8 mouse cellular contexts compared by ENCODE assay signal in the genomic region with DNA sequence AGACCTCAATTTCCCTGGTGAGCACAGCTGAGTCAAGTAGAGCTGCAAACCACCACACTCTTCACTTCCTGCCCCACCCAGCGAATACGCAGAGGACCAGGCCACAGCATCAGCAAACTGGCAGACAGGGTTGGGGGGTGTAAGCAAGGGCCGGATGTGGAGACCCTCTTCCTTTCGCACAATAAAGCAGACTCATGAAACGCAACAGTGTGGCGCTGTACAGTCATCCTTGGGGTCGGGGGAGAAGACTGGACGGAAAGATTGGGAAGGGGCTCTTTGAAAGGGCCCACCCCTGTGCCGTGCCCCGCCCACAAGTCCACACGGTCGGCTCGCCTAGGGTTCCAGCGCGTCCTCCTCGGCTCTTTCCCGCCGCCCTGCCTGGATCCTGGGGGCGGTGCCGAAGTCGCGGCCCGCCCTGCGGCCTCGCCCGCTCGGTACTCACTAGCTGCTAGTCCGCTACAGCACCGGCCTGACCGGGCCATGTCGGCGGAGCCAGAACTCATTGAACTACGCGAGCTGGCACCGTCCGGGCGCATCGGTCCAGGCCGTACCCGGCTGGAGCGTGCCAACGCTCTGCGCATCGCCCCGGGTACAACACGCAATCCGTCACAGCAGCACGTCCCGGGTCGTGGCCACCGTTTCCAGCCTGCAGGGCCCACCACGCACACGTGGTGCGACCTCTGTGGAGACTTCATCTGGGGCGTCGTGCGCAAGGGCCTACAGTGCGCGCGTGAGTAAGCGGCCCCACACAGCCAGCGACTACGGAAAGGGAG. TPM values are rescaled to one million over a fixed set of nuclear protein-coding genes. Genes with fewer than 3 reads are reported as not detected.
A peak's percentile ranks its signal among the peaks of the same experiment; 100 is the strongest.
DNase-seq lines count a peak whose midpoint lies in the region; ATAC-seq and TF ChIP-seq lines count a peak whose summit lies in the region.

Gene Rassf1 (plus strand): TSS at position 439 of the 773 bp plus-strand sequence.

- no peak within 1 kb of the TSS for H3K27ac ChIP-seq in ES-E14 (ENCODE audit: insufficient read depth, low read depth, low read length, poor library complexity, severe bottlenecking)
- H3K27ac ChIP-seq in forebrain, embryonic 16.5 days (ENCODE audit: low read length): no peak within 1 kb of the TSS
- peak within 1 kb of the TSS; percentile 87 for H3K27ac ChIP-seq in hindbrain, embryonic 10.5 days

- H3K36me3 ChIP-seq in ES-E14 (ENCODE audit: control insufficient read depth, insufficient read depth, low read length, poor library complexity, severe bottlenecking): no peaks in the 10 kb centered on the region
- H3K36me3 ChIP-seq in forebrain, embryonic 16.5 days (ENCODE audit: control insufficient read depth, insufficient read depth): no peaks in the 10 kb centered on the region
- peaks cover under 1% of the 10 kb centered on the region; the same call in 1 of the 2 replicates for H3K36me3 ChIP-seq in hindbrain, embryonic 10.5 days

- H3K4me3 ChIP-seq in ES-E14 (ENCODE audit: insufficient read depth in 1 of 2, low read depth in 1 of 2, low read length in 2 of 2, poor library complexity in 1 of 2, severe bottlenecking in 1 of 2): peak within 1 kb of the TSS; percentile 60 to 61
- peak within 1 kb of the TSS; percentile 45 for H3K4me3 ChIP-seq in forebrain, embryonic 16.5 days (replicated peaks; ENCODE audit: low read length)
- H3K4me3 ChIP-seq in hindbrain, embryonic 10.5 days: peak within 1 kb of the TSS; percentile 61

- H3K4me1 ChIP-seq in ES-E14 (ENCODE audit: control insufficient read depth in 2 of 2, insufficient read depth in 2 of 2, low read length in 2 of 2, poor library complexity in 1 of 2): peaks cover 0 to 18% of the 10 kb centered on the region in 2 experiments; a peak in 1 of 4 replicates
- H3K4me1 ChIP-seq in forebrain, embryonic 16.5 days (replicated peaks; ENCODE audit: control insufficient read depth, insufficient read depth, low read length): peaks cover 50% of the 10 kb centered on the region
- peaks cover 73% of the 10 kb centered on the region for H3K4me1 ChIP-seq in hindbrain, embryonic 10.5 days (replicated peaks)

- H3K27me3 ChIP-seq in forebrain, embryonic 16.5 days (replicated peaks; ENCODE audit: control insufficient read depth, insufficient read depth, low read length): peaks cover 32% of the 10 kb centered on the region
- peaks cover 63% of the 10 kb centered on the region for H3K27me3 ChIP-seq in hindbrain, embryonic 10.5 days (ENCODE audit: insufficient read depth, poor library complexity, severe bottlenecking)

- ATAC-seq in forebrain, embryonic 16.5 days: no peak

- no peaks in the 10 kb centered on the region for H3K9me3 ChIP-seq in ES-E14 (ENCODE audit: control insufficient read depth, insufficient read depth, low read depth, low read length)
- no peaks in the 10 kb centered on the region for H3K9me3 ChIP-seq in forebrain, embryonic 16.5 days (ENCODE audit: control insufficient read depth, low read length)
- no peaks in the 10 kb centered on the region for H3K9me3 ChIP-seq in hindbrain, embryonic 10.5 days

- in situ Hi-C loops in ES-E14 (cut with MboI; ENCODE audit: low sequenced_read_pairs in 2 of 2, unreplicated experiment in 2 of 2): no loop called here

- peak within 1 kb of the TSS; percentile 42 for H3K9ac ChIP-seq in ES-E14 (ENCODE audit: insufficient read depth, low read depth, low read length, poor library complexity, severe bottlenecking)
- H3K9ac ChIP-seq in forebrain, embryonic 16.5 days (replicated peaks; ENCODE audit: low read depth, low read length): peak within 1 kb of the TSS; percentile 65

- DNase-seq in ES-E14 (ENCODE audit: low read depth, low spot score): no peak
- peak; percentile 76 for DNase-seq in adrenal gland, postnatal 25 days
- DNase-seq in hindbrain, embryonic 10.5 days (ENCODE audit: low spot score): peak; percentile 74
- no peak for DNase-seq in layer of hippocampus, postnatal 36 days
- DNase-seq in lung, postnatal 4 days: peak; percentile 79 to 86
- peak; percentile 64 for DNase-seq in spleen, adult 12 weeks (ENCODE audit: low spot score)
- no peak for DNase-seq in frontal cortex, postnatal 14 days (ENCODE audit: low spot score in 2 of 2)

- under 1% methylated on average over 63 of the region's 63 CpGs for WGBS in forebrain, embryonic 16.5 days
- under 1% methylated on average over 63 of the region's 63 CpGs for WGBS in hindbrain, embryonic 10.5 days

- H3K4me2 ChIP-seq in forebrain, embryonic 16.5 days (ENCODE audit: low read length): peak within 1 kb of the TSS; percentile 72

TF ChIP-seq in ES-E14, 5 proteins besides CTCF, POLR2A, EP300 and RAD21:
- TF ChIP-seq HCFC1 (IDR thresholded peaks at IDR 0.05; ENCODE audit: borderline replicate concordance, insufficient read depth, low read length) (no peak), CHD2 (IDR thresholded peaks at IDR 0.05; ENCODE audit: low read depth, low read length) (no peak), ZNF384 (IDR thresholded peaks at IDR 0.05; ENCODE audit: low read depth, low read length) (no peak)

RNA-seq across cellular contexts. Expression of gene Rassf1, which starts in this region (rescaled TPM):
- total RNA-seq in ES-E14 (2012; rRNA removed): 25.5 and 41.4 TPM in 2 replicates
- 24.7 and 26.6 TPM in 2 replicates for total RNA-seq in adrenal gland, postnatal 25 days (2021)
- 43.4 and 45.4 TPM in 2 replicates for polyA plus RNA-seq in forebrain, embryonic 16.5 days (2015; fragmentation: Nextera tagmentation; extraction: Ambion mirVana)
- polyA plus RNA-seq in hindbrain, embryonic 10.5 days (2016; fragmentation: Nextera tagmentation; extraction: Ambion mirVana): 46.4 and 48.3 TPM in 2 replicates
- 10 to 100 TPM; 15.8 TPM for total RNA-seq in layer of hippocampus, postnatal 36 days (2021)

Comparison
In these comparisons a context has a peak if more than half of its experiments do, and no peak if none do; other contexts are left out.
1. DNase-seq: peak in adrenal gland, postnatal 25 days (single experiment), hindbrain, embryonic 10.5 days (single experiment), lung, postnatal 4 days (2 of 2) and spleen, adult 12 weeks (single experiment); none in ES-E14 (single experiment), layer of hippocampus, postnatal 36 days (0 of 2) and frontal cortex, postnatal 14 days (0 of 2).
2. Peak in every context shown above with its lines, with median percentiles within 50 percentile points of each other: H3K4me3 ChIP-seq.